Mouse (Mus musculus) E14TG2a.4 (cell line): Measurements from ENCODE around the gene Hist1h2ad.
"Not testable (repeated sequence)": the region's sequence is repeated elsewhere in the genome, so short reads cannot be mapped to it uniquely, and the experiment has no call there.

Source experiments
- H3K27me3 ChIP-seq: 2 replicates; pipeline ENCODE4 v1.6.1; 2014; ENCODE audit warnings: low read length, control low read depth; ENCODE audit not compliant: insufficient read depth
- H3K36me3 ChIP-seq: 2 replicates; pipeline ENCODE4 v1.6.1; 2014; ENCODE audit warnings: low read length, control low read depth; ENCODE audit not compliant: insufficient read depth
- H3K4me1 ChIP-seq: replicated peaks from 2 replicates; pipeline ENCODE4 v1.6.1; 2014; ENCODE audit warnings: low read depth, low read length, control low read depth
- H3K4me3 ChIP-seq: replicated peaks from 2 replicates; pipeline ENCODE4 v1.5.1; 2014; ENCODE audit warnings: mild to moderate bottlenecking, low read length
- H3K9me3 ChIP-seq: 2 replicates; pipeline ENCODE4 v1.6.1; 2014; ENCODE audit warnings: low read length, control low read depth
- CTCF ChIP-seq: conservative IDR thresholded peaks from 2 replicates; pipeline ENCODE4 v1.5.1; 2014; ENCODE audit warnings: low read length
- NANOG ChIP-seq: IDR thresholded peaks from 2 replicates; pipeline ENCODE4 v1.6.1; 2014; ENCODE audit warnings: borderline replicate concordance, low read length, mixed read lengths
- POU5F1 ChIP-seq: IDR thresholded peaks from 2 replicates; pipeline ENCODE4 v1.6.1; 2014; ENCODE audit warnings: low read length, borderline replicate concordance

The Hist1h2ad gene

DNA sequence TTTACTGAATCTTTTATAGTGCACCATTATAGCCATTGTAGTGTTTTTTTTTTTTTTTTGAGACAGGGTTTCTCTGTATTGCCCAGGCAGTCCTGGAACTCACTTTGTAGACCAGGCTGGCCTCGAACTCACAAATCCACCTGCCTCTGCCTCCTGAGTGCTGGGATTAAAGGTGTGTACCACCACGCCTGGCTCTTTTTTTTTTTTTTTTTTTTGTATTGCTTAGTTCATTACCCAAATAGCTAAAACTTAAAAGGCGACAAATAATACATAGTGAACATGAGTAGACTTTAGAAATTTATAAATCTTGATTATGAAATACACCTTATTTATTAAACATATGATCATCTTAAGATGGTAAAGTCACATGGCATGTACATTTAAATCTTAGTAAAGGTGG, 32.7 kb upstream of the Hist1h2ad start:
- peaks cover 29% of the 10 kb centered on the region for H3K4me1 ChIP-seq
- no peaks in the 10 kb centered on the region for H3K9me3 ChIP-seq
- no peaks in the 10 kb centered on the region; the same call in 1 of the 2 replicates for H3K36me3 ChIP-seq
- H3K27me3 ChIP-seq = no peaks in the 10 kb centered on the region
- TF ChIP-seq POU5F1 (no peak), NANOG (no peak), CTCF (no peak)
- no peak overlapping the region for H3K4me3 ChIP-seq

DNA sequence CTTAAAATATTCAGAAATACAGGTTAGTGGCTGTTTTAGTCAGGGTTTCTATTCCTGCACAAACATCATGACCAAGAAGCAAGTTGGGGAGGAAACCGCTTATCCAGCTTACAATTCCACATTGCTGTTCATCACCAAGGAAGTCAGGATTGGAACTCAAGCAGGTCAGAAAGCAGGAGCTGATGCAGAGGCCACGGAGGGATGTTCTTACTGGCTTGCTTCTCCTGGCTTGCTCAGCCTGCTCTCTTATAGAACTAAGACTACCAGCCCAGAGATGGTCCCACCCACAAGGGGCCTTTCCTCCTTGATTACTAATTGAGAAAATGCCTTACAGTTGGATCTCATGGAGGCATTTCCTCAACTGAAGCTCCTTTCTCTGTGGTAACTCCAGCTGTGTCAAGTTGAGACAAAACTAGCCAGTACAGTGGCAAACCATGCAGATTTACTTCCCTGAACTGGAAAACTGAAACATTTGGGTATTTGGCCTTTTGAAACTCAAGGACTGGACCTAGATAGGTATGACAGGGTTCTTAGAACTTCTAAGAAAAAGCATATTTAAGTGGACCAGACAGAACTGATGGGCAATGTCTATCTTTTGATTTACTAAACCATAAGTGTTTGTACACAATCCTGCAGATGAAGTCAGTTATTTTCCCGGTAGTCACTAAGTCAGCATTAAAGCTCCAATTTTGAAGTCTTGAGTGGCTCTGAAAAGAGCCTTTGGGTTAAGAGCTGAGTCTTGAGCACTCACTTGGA, 31.8 kb upstream of the Hist1h2ad start:
- Histone ChIP-seq H3K4me1 (peaks cover 26% of the 10 kb centered on the region), H3K4me3 (peak overlapping the region; percentile 74)
- H3K27me3 ChIP-seq, H3K36me3 ChIP-seq, H3K9me3 ChIP-seq: not testable (repeated sequence)

DNA sequence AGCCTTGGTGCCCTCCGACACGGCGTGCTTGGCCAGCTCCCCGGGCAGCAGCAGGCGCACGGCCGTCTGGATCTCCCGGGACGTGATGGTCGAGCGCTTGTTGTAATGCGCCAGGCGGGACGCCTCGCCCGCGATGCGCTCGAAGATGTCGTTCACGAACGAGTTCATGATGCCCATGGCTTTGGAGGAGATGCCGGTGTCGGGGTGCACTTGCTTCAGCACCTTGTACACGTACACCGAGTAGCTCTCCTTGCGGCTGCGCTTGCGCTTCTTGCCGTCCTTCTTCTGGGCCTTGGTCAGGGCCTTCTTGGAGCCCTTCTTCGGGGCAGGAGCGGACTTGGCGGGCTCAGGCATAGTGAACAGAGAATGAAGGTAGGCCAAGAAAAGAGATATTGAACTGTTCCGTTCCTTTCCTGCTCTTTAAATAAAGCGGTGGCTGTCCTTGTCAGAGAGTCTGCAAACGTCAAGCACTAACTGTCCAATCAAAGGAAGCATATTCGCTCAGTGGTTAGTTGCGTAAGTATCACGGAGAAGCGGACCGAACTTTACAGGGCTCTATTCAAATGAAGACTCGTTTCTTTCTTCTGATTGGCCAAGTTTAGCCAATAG, 31.1 kb upstream of the Hist1h2ad start, which contains the start of gene Hist1h2bh:
Gene Hist1h2bh, minus strand, starts transcription at position 394 of the 609 bp plus-strand sequence.
- peak within 1 kb of the TSS; percentile 74 for H3K4me3 ChIP-seq
- peaks cover 21% of the 10 kb centered on the region for H3K4me1 ChIP-seq
- H3K9me3 ChIP-seq, H3K36me3 ChIP-seq, H3K27me3 ChIP-seq: not testable (repeated sequence)

DNA sequence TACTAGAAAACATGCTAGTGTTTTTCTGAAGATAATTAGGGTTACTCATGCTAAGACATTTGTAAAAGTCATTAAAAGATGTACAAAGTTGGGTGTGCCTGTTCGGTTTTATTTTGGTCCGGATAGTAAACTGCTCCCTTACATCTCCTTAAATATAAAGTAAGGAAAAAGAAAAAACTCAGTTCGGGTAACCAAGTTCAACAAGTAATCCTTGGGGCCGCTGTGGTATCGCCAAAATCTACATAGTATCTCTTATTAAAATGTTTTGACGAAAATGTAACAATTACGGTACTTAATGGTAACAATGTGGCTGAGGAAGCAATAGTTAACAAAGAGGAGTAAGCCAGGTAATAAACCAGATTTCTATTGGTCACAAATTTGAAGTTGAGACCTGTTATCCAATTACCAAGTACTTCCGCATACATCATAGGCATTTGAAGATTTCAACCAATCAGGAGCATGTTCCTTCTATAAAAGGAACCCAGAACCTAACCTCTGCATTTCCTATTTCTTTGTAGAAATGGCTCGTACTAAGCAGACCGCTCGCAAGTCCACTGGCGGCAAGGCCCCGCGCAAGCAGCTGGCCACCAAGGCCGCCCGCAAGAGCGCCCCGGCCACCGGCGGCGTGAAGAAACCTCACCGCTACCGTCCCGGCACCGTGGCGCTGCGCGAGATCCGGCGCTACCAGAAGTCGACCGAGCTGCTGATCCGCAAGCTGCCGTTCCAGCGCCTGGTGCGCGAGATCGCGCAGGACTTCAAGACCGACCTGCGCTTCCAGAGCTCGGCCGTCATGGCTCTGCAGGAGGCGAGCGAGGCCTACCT, 30.0 kb upstream of the Hist1h2ad start, which contains the start of gene Hist1h3f:
Gene Hist1h3f, plus strand, starts transcription at position 88 of the 822 bp plus-strand sequence.
- H3K36me3 ChIP-seq = no peaks in the 10 kb centered on the region
- H3K27me3 ChIP-seq = no peaks in the 10 kb centered on the region
- TF ChIP-seq NANOG (no peak), POU5F1 (no peak), CTCF (no peak)
- H3K4me1 ChIP-seq = peaks cover 18% of the 10 kb centered on the region
- H3K4me3 ChIP-seq = peak within 1 kb of the TSS; percentile 74
- no peaks in the 10 kb centered on the region for H3K9me3 ChIP-seq

DNA sequence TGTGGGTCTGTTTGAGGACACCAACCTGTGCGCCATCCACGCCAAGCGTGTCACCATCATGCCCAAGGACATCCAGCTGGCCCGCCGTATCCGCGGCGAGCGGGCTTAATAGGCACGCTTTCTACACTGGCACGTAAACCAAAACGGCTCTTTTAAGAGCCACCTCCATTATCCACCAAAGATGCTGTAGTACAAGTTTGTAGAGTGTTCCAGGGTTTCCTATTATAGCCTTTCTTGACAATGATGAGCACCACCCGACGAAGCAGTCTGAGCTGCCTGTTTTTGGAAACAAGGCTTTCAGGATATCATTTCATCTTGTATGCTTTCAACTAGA, 29.4 kb upstream of the Hist1h2ad start:
- H3K4me3 ChIP-seq = peak overlapping the region; percentile 74
- H3K36me3 ChIP-seq, H3K9me3 ChIP-seq, H3K27me3 ChIP-seq: not testable (repeated sequence)
- peaks cover 18% of the 10 kb centered on the region for H3K4me1 ChIP-seq

DNA sequence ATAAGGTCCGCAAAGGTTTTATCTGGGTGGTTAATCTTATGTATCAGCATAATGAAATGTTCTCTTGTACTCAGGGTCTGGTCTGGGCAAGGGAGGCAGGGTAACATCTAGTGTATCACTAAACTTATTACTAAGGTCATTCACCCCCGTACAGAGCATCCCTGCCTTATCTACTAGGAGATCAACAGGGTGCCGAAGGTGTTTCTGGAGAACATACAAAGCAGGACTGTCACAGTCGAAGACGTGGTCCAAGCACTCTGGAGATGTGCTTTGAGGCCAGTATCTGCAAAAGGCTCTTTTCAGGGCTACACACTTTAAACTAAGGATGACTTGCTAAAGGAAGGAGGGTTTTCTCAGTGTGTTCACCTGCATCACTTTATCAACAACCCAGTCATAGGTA, 27.5 kb upstream of the Hist1h2ad start:
- Histone ChIP-seq H3K36me3 (no peaks in the 10 kb centered on the region), H3K27me3 (no peaks in the 10 kb centered on the region), H3K4me3 (no peak overlapping the region), H3K9me3 (no peaks in the 10 kb centered on the region), H3K4me1 (peaks cover 23% of the 10 kb centered on the region)
- TF ChIP-seq POU5F1 = no peak
- TF ChIP-seq NANOG = no peak
- TF ChIP-seq CTCF = no peak

DNA sequence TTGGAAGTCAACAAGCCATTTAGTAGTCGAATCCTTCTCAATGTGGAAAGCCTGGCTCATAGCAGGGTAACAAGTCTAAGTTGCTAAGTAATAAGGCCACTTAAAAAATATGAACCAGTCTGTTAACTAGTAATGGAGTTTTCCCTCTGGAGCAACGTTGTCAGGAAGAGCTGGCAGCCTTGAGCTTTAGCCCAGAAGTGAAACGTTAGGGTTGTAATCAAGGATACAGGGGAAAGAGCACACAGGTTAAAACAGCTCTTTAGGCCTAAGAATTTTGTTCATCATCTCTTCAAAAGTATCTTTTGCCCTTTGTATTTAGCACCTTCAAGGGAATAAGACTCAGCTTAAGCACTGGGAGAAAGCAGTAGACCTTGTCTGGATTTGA, 23.4 kb upstream of the Hist1h2ad start:
- peaks cover 29% of the 10 kb centered on the region for H3K4me1 ChIP-seq
- TF ChIP-seq CTCF = no peak
- no peak for TF ChIP-seq POU5F1
- no peak for TF ChIP-seq NANOG
- H3K27me3 ChIP-seq = no peaks in the 10 kb centered on the region
- H3K9me3 ChIP-seq = no peaks in the 10 kb centered on the region
- H3K4me3 ChIP-seq = peak overlapping the region; percentile 75
- no peaks in the 10 kb centered on the region for H3K36me3 ChIP-seq

DNA sequence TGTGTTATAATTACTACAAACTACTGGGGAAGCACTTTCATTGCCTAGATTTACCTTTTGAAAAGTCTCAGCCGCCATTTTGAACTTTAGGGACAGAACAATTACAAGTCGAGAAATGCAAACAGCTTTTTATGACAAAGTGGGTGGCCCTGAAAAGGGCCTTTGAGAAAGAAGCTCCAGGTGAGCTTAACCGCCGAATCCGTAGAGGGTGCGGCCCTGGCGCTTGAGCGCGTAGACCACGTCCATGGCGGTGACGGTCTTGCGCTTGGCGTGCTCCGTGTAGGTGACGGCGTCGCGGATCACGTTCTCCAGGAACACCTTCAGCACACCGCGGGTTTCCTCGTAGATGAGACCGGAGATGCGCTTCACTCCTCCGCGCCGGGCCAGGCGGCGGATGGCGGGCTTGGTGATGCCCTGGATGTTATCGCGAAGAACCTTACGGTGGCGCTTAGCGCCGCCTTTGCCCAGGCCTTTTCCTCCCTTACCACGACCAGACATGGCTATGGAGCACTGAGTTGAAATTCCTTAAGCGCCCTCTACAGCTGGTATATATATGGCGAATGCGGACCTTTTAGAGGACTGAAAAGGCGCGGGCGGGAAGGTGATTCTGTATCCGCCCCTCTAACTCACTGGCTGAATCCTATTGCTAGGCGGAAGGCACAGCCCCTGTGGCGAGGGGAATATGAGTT, 22.9 kb upstream of the Hist1h2ad start, which contains the start of gene Hist1h4f:
Gene Hist1h4f, minus strand, starts transcription at position 503 of the 689 bp plus-strand sequence.
- Histone ChIP-seq H3K4me3 (peak within 1 kb of the TSS; percentile 75), H3K4me1 (peaks cover 26% of the 10 kb centered on the region)
- H3K9me3 ChIP-seq, H3K36me3 ChIP-seq, H3K27me3 ChIP-seq: not testable (repeated sequence)
